Mouse (Mus musculus) hindbrain, postnatal 0 days (tissue): ENCODE data around the gene Clec3a. TPM values are rescaled to one million over a fixed set of nuclear protein-coding genes. Genes with fewer than 3 reads are reported as not detected.

Source experiments
- ATAC-seq: fragments of 200-750 bp; cut with Nextera tagmentation; 2 replicates; pipeline ENCODE4 v1.8.0; 2017; ENCODE audit warnings: mild to moderate bottlenecking, moderate TSS enrichment, moderate library complexity
- DNase-seq: peaks from one replicate; pipeline ENCODE4 v3.0.0-alpha.2; 2015; ENCODE audit warnings: low spot score
- H3K27ac ChIP-seq: fragments of 300-500 bp; sonication (generic); 2 replicates; pipeline ENCODE4 v1.5.1; 2014; ENCODE audit warnings: mild to moderate bottlenecking
- H3K27me3 ChIP-seq: fragments of 300-500 bp; sonication (generic); 2 replicates; pipeline ENCODE4 v1.6.1; 2014; ENCODE audit warnings: low read length, mixed read lengths; ENCODE audit not compliant: insufficient read depth
- H3K36me3 ChIP-seq: fragments of 300-500 bp; sonication (generic); 2 replicates; pipeline ENCODE4 v1.6.1; 2014; ENCODE audit warnings: low read length, mixed read lengths; ENCODE audit not compliant: insufficient read depth
- H3K4me1 ChIP-seq: fragments of 300-500 bp; sonication (generic); 2 replicates; pipeline ENCODE4 v1.6.1; 2014; ENCODE audit warnings: antibody characterized with exemption, low read length, mixed read lengths; ENCODE audit not compliant: insufficient read depth
- H3K4me2 ChIP-seq: fragments of 300-500 bp; sonication (generic); 2 replicates; pipeline ENCODE4 v1.6.1; 2014; ENCODE audit warnings: low read depth, mild to moderate bottlenecking, low read length, moderate library complexity, mixed read lengths
- H3K4me3 ChIP-seq: fragments of 300-500 bp; sonication (generic); 2 replicates; pipeline ENCODE4 v1.5.1; 2014; ENCODE audit warnings: low read length
- H3K9ac ChIP-seq: fragments of 300-500 bp; sonication (generic); replicated peaks from 2 replicates; pipeline ENCODE4 v1.6.1; 2014; ENCODE audit warnings: mild to moderate bottlenecking, low read length, moderate library complexity, mixed read lengths
- H3K9me3 ChIP-seq: fragments of 300-500 bp; sonication (generic); 2 replicates; pipeline ENCODE4 v1.6.1; 2016; ENCODE audit warnings: low read length, mixed read lengths
- CTCF ChIP-seq: IDR thresholded peaks from 2 replicates; pipeline ENCODE4 v1.5.1; 2016; ENCODE audit warnings: antibody characterized with exemption, control low read depth, low read depth
- WGBS: fragments of 180-500 bp; shearing (Covaris S2); extraction: QIAGEN DNeasy Blood & Tissue Kit; methylation state at CpG from one replicate; pipeline ENCODE4 v1.1.7; 2014; 5-methylcytosine and 5-hydroxymethylcytosine counted together
- polyA plus RNA-seq: library from polyadenylated mRNA; unstranded; fragments of >200 nt; fragmentation: Nextera tagmentation; extraction: Ambion mirVana; gene quantifications from 2 replicates; pipeline ENCODE4 v1.2.1, GENCODE M21; 2015
- total RNA-seq: library from RNA; depleted of rRNA; stranded (reverse); fragments of >200 nt; gene quantifications from 2 replicates; pipeline ENCODE4 v1.2.3, GENCODE M21; 2014; rRNA removed

The Clec3a gene
- total and polyA plus RNA-seq, 2 experiments from 2014 or later = 0.84 TPM; not detected in 1

- Histone ChIP-seq H3K27ac (no peak overlapping the region), H3K4me2 (peak overlapping the region; percentile 31; the same call in 1 of the 2 replicates), H3K36me3 (no peaks in the 10 kb centered on the region), H3K9ac (no peak overlapping the region), H3K4me1 (peaks cover 4% of the 10 kb centered on the region; the same call in 1 of the 2 replicates), H3K4me3 (no peak overlapping the region), H3K9me3 (no peaks in the 10 kb centered on the region), H3K27me3 (no peaks in the 10 kb centered on the region)
- DNase-seq = peak; percentile 73
- ATAC-seq = peak; percentile 71
- 39% methylated on average over 21 of the region's 21 CpGs for WGBS
- no peak for TF ChIP-seq CTCF
These were observed 50.8 kb downstream of the Clec3a start for GRCm38 (mm10) chr8:114468526-114469207.

GRCm38 (mm10) chr8:114469208-114469590, 51.3 kb downstream of the Clec3a start:
- WGBS = 91% methylated on average over 10 of the region's 10 CpGs

GRCm38 (mm10) chr8:114473546-114473945, 55.7 kb downstream of the Clec3a start:
- no peak overlapping the region for H3K4me3 ChIP-seq
- no peak for DNase-seq
- H3K9me3 ChIP-seq = no peaks in the 10 kb centered on the region
- no peak for ATAC-seq
- H3K4me2 ChIP-seq = no peak overlapping the region
- no peaks in the 10 kb centered on the region for H3K27me3 ChIP-seq
- no peak for TF ChIP-seq CTCF
- H3K4me1 ChIP-seq = peaks cover 4% of the 10 kb centered on the region; the same call in 1 of the 2 replicates
- no peak overlapping the region for H3K27ac ChIP-seq
- H3K36me3 ChIP-seq = no peaks in the 10 kb centered on the region
- no peak overlapping the region for H3K9ac ChIP-seq
- WGBS = 77% methylated on average over 11 of the region's 11 CpGs

More at GRCm38 (mm10) chr8:114469208-114469590, 51.3 kb downstream of the Clec3a start:
- ATAC-seq = no peak
- Histone ChIP-seq H3K4me3 (no peak overlapping the region), H3K4me1 (peaks cover 4% of the 10 kb centered on the region; the same call in 1 of the 2 replicates), H3K36me3 (no peaks in the 10 kb centered on the region), H3K9me3 (no peaks in the 10 kb centered on the region), H3K27ac (no peak overlapping the region), H3K27me3 (no peaks in the 10 kb centered on the region), H3K9ac (no peak overlapping the region), H3K4me2 (no peak overlapping the region)
- peak; percentile 30 for TF ChIP-seq CTCF
- DNase-seq = no peak

Other genes starting within 250 kb of the Clec3a start
- gene Vat1l, start 212.5 kb upstream of the Clec3a start, total RNA-seq = 160 and 175 TPM in 2 replicates
- 62.2 and 74.0 TPM in 2 replicates for gene Vat1l, start 212.5 kb upstream of the Clec3a start, polyA plus RNA-seq
- gene Wwox, start 21.6 kb downstream of the Clec3a start, total RNA-seq = 17.3 and 19.8 TPM in 2 replicates
- gene Wwox, start 21.6 kb downstream of the Clec3a start, polyA plus RNA-seq = 16.0 and 17.1 TPM in 2 replicates